8 mouse cellular contexts compared by ENCODE assay signal in the genomic region with DNA sequence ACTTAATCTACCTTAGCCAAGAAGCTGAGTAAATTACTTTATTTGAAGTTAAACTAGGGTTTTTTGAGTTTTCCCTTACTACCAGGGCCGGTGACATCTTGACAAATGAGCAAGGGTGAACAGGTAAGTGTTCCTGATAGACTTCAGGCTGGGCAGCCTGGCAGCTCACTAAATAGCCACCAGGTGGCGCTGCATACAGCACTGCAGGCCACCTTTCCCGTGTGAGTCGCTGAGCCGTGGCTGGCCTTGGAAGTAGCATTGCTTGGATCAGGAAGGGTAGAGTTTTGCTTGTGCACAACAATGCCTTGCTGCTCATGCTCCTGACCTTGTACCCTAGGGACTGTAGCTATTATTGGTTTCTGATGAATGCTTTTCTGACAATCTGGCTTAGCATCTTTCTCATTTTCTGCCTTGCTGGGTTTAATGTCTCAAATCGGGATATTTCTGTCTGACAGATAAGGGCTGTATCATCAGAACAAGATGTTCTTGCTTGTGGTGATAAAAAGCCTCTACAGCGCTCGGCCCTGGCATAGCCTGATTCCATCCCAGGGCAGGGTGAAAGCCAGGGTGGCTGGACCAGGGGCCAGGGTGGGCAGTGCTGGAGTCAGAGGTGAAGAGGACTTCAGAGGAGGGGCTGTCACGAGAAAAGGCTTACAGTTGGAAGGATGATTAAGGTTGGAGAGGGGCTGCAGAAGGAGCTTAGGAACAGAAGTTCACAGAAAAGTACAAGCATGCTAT. TPM values are rescaled to one million over a fixed set of nuclear protein-coding genes. Genes with fewer than 3 reads are reported as not detected.
DNase-seq lines count a peak whose midpoint lies in the region; ATAC-seq and TF ChIP-seq lines count a peak whose summit lies in the region.

No protein-coding gene starts in this region.

- H3K9me3 ChIP-seq in embryonic facial prominence, embryonic 14.5 days (ENCODE audit: control insufficient read depth, low read length) = no peaks in the 10 kb centered on the region
- no peaks in the 10 kb centered on the region for H3K9me3 ChIP-seq in heart, embryonic 12.5 days (replicated peaks)
- H3K9me3 ChIP-seq in liver, embryonic 13.5 days (replicated peaks) = no peaks in the 10 kb centered on the region
- no peaks in the 10 kb centered on the region for H3K9me3 ChIP-seq in neural tube, embryonic 13.5 days
- H3K9me3 ChIP-seq in stomach, postnatal 0 days (ENCODE audit: control insufficient read depth, low read length) = no peaks in the 10 kb centered on the region

- no peak overlapping the region for H3K4me3 ChIP-seq in bone marrow, adult 2 months (replicated peaks; ENCODE audit: control insufficient read depth, low read depth, low read length)
- no peak overlapping the region for H3K4me3 ChIP-seq in embryonic facial prominence, embryonic 14.5 days (ENCODE audit: low read depth, low read length)
- no peak overlapping the region for H3K4me3 ChIP-seq in heart, embryonic 12.5 days
- no peak overlapping the region for H3K4me3 ChIP-seq in liver, embryonic 13.5 days (replicated peaks)
- no peak overlapping the region for H3K4me3 ChIP-seq in neural tube, embryonic 13.5 days
- no peak overlapping the region for H3K4me3 ChIP-seq in stomach, postnatal 0 days (ENCODE audit: low read depth, low read length)

- H3K4me1 ChIP-seq in bone marrow, adult 2 months (ENCODE audit: control insufficient read depth, insufficient read depth, low read length) = no peaks in the 10 kb centered on the region
- no peaks in the 10 kb centered on the region for H3K4me1 ChIP-seq in embryonic facial prominence, embryonic 14.5 days (ENCODE audit: control insufficient read depth, insufficient read depth, low read length)
- 0 out of 2 replicates have a peak, but pooled peaks cover 4% of the 10 kb centered on the region for H3K4me1 ChIP-seq in heart, embryonic 12.5 days (replicated peaks)
- H3K4me1 ChIP-seq in liver, embryonic 13.5 days (replicated peaks) = no peaks in the 10 kb centered on the region
- peaks cover 3% of the 10 kb centered on the region; the same call in 1 of the 2 replicates for H3K4me1 ChIP-seq in neural tube, embryonic 13.5 days (replicated peaks)
- H3K4me1 ChIP-seq in stomach, postnatal 0 days (replicated peaks; ENCODE audit: control insufficient read depth, insufficient read depth) = no peaks in the 10 kb centered on the region

- H3K27me3 ChIP-seq in embryonic facial prominence, embryonic 14.5 days (replicated peaks; ENCODE audit: control insufficient read depth, insufficient read depth, low read length) = no peaks in the 10 kb centered on the region
- no peaks in the 10 kb centered on the region for H3K27me3 ChIP-seq in heart, embryonic 12.5 days (replicated peaks)
- no peaks in the 10 kb centered on the region for H3K27me3 ChIP-seq in liver, embryonic 13.5 days
- no peaks in the 10 kb centered on the region for H3K27me3 ChIP-seq in neural tube, embryonic 13.5 days
- H3K27me3 ChIP-seq in stomach, postnatal 0 days (ENCODE audit: control insufficient read depth, insufficient read depth, low read length) = no peaks in the 10 kb centered on the region

- peak; percentile 47 for DNase-seq in A20 (ENCODE audit: low read depth, low spot score)
- peak; percentile 85 for DNase-seq in embryonic facial prominence, embryonic 14.5 days (ENCODE audit: low spot score)
- DNase-seq in kidney, postnatal 10 days = peak; percentile 88
- peak; percentile 39 for DNase-seq in liver, embryonic 13.5 days
- DNase-seq in stomach, postnatal 0 days (ENCODE audit: low spot score) = peak; percentile 80

- TF ChIP-seq POLR2A in bone marrow, adult 2 months (IDR thresholded peaks at IDR 0.05; ENCODE audit: borderline replicate concordance, control insufficient read depth, low read depth, low read length) = no peak

- peak; percentile 91 for TF ChIP-seq CTCF in bone marrow, adult 2 months (IDR thresholded peaks at IDR 0.05; ENCODE audit: control insufficient read depth, insufficient read depth, low read length)
- TF ChIP-seq CTCF in stomach, postnatal 0 days (IDR thresholded peaks at IDR 0.05; ENCODE audit: low read depth) = peak; percentile 98

- 29% methylated on average over 9 of the region's 9 CpGs for WGBS in bone marrow, adult 2 months
- WGBS in embryonic facial prominence, embryonic 14.5 days = 31% methylated on average over 9 of the region's 9 CpGs
- 19% methylated on average over 9 of the region's 9 CpGs for WGBS in heart, embryonic 12.5 days
- WGBS in liver, embryonic 13.5 days (ENCODE audit: insufficient replicate concordance) = 19% methylated on average over 9 of the region's 9 CpGs
- 31% methylated on average over 9 of the region's 9 CpGs for WGBS in neural tube, embryonic 13.5 days
- WGBS in stomach, postnatal 0 days = 31% methylated on average over 9 of the region's 9 CpGs

- H3K27ac ChIP-seq in bone marrow, adult 2 months (ENCODE audit: control insufficient read depth, insufficient read depth, low read depth, low read length, poor library complexity) = no peak overlapping the region
- H3K27ac ChIP-seq in embryonic facial prominence, embryonic 14.5 days (replicated peaks; ENCODE audit: low read depth, low read length) = no peak overlapping the region
- no peak overlapping the region for H3K27ac ChIP-seq in heart, embryonic 12.5 days (ENCODE audit: poor library complexity, severe bottlenecking)
- H3K27ac ChIP-seq in liver, embryonic 13.5 days = no peak overlapping the region
- H3K27ac ChIP-seq in neural tube, embryonic 13.5 days (replicated peaks) = no peak overlapping the region
- H3K27ac ChIP-seq in stomach, postnatal 0 days (replicated peaks) = no peak overlapping the region

- no peak overlapping the region for H3K4me2 ChIP-seq in embryonic facial prominence, embryonic 14.5 days (ENCODE audit: low read depth, low read length)
- H3K4me2 ChIP-seq in heart, embryonic 12.5 days = no peak overlapping the region
- H3K4me2 ChIP-seq in liver, embryonic 13.5 days = no peak overlapping the region
- no peak overlapping the region for H3K4me2 ChIP-seq in neural tube, embryonic 13.5 days
- H3K4me2 ChIP-seq in stomach, postnatal 0 days (replicated peaks; ENCODE audit: low read depth) = no peak overlapping the region

- ATAC-seq in embryonic facial prominence, embryonic 14.5 days (ENCODE audit: low read depth) = 0 out of 2 replicates have a peak, but pooled peaks have one; percentile 65
- peak; percentile 64; the same call in 1 of the 2 replicates for ATAC-seq in heart, embryonic 12.5 days (ENCODE audit: insufficient number of reproducible peaks, low FRiP score)
- no peak for ATAC-seq in liver, embryonic 13.5 days (ENCODE audit: low read depth)
- peak; percentile 77 for ATAC-seq in neural tube, embryonic 13.5 days (ENCODE audit: low read depth)
- ATAC-seq in stomach, postnatal 0 days (ENCODE audit: low FRiP score, low TSS enrichment) = peak; percentile 71; the same call in 1 of the 2 replicates

- H3K9ac ChIP-seq in embryonic facial prominence, embryonic 14.5 days (ENCODE audit: low read depth, low read length) = no peak overlapping the region
- no peak overlapping the region for H3K9ac ChIP-seq in heart, embryonic 12.5 days
- no peak overlapping the region for H3K9ac ChIP-seq in liver, embryonic 13.5 days
- H3K9ac ChIP-seq in neural tube, embryonic 13.5 days = no peak overlapping the region
- H3K9ac ChIP-seq in stomach, postnatal 0 days (ENCODE audit: low read length) = no peak overlapping the region

- no peak for TF ChIP-seq EP300 in stomach, postnatal 0 days (optimal IDR thresholded peaks at IDR 0.05)

- H3K36me3 ChIP-seq in embryonic facial prominence, embryonic 14.5 days (ENCODE audit: control insufficient read depth, insufficient read depth, low read length) = no peaks in the 10 kb centered on the region
- no peaks in the 10 kb centered on the region for H3K36me3 ChIP-seq in heart, embryonic 12.5 days
- no peaks in the 10 kb centered on the region for H3K36me3 ChIP-seq in liver, embryonic 13.5 days
- H3K36me3 ChIP-seq in neural tube, embryonic 13.5 days = no peaks in the 10 kb centered on the region
- no peaks in the 10 kb centered on the region for H3K36me3 ChIP-seq in stomach, postnatal 0 days (ENCODE audit: control insufficient read depth, insufficient read depth, low read length)

RNA-seq across cellular contexts. Expression of a gene that starts 58.4 kb away (rescaled TPM):
- polyA plus RNA-seq in bone marrow, adult 2 months (2011; ENCODE audit: insufficient read depth, insufficient read length, low replicate concordance, missing spikeins) = not detected in 2 replicates
- 2.4 TPM in 2 replicates for polyA plus RNA-seq in embryonic facial prominence, embryonic 14.5 days (2014; fragmentation: Nextera tagmentation; extraction: Ambion mirVana)
- 2.7 and 3.6 TPM in 2 replicates for polyA plus RNA-seq in heart, embryonic 12.5 days (2016; fragmentation: Nextera tagmentation; extraction: Ambion mirVana)
- polyA plus RNA-seq in liver, embryonic 13.5 days (2015; fragmentation: Nextera tagmentation; extraction: Ambion mirVana) = not detected in 2 replicates
- polyA plus RNA-seq in neural tube, embryonic 13.5 days (2015; fragmentation: Nextera tagmentation; extraction: Ambion mirVana) = 10.8 and 13.8 TPM in 2 replicates
- 0.35 and 0.44 TPM in 2 replicates for polyA plus RNA-seq in stomach, postnatal 0 days (2015; fragmentation: Nextera tagmentation; extraction: Ambion mirVana)
